Mouse (Mus musculus): ENCODE results near the gene Dydc2.

Gene Dydc2

GRCm38 (mm10) chr14:41035146-41035798, 33.7 kb downstream of the Dydc2 start:
- DNase-seq (ENCODE audit: low spot score): peak; percentile 76

- peak; percentile 93 for DNase-seq (ENCODE audit: low spot score)
These were observed 35.6 kb downstream of the Dydc2 start for GRCm38 (mm10) chr14:41033135-41034110.

- DNase-seq (ENCODE audit: low spot score): no peak
These were observed 38.0 kb downstream of the Dydc2 start for GRCm38 (mm10) chr14:41030989-41031513.

- DNase-seq (ENCODE audit: low spot score): no peak
These were observed 39.7 kb downstream of the Dydc2 start for GRCm38 (mm10) chr14:41029303-41029702.

GRCm38 (mm10) chr14:41025594-41026284, 43.3 kb downstream of the Dydc2 start:
- DNase-seq (ENCODE audit: low spot score): no peak

GRCm38 (mm10) chr14:41025087-41025486, 43.9 kb downstream of the Dydc2 start:
- DNase-seq (ENCODE audit: low spot score): no peak

- DNase-seq (ENCODE audit: low spot score): no peak
These were observed 47.8 kb downstream of the Dydc2 start for GRCm38 (mm10) chr14:41021246-41021645.

GRCm38 (mm10) chr14:41017460-41017859, 51.5 kb downstream of the Dydc2 start:
- DNase-seq (ENCODE audit: low spot score): no peak

GRCm38 (mm10) chr14:41014701-41015240, 54.2 kb downstream of the Dydc2 start:
- DNase-seq (ENCODE audit: low spot score): no peak

- peak; percentile 92 for DNase-seq (ENCODE audit: low spot score)
These were observed 55.1 kb downstream of the Dydc2 start, which contains the start of gene Fam213a for GRCm38 (mm10) chr14:41013630-41014613. Gene Fam213a, minus strand, starts transcription at chr14:41013788.

- no peak for DNase-seq (ENCODE audit: low spot score)
These were observed 55.9 kb downstream of the Dydc2 start for GRCm38 (mm10) chr14:41013143-41013542.

GRCm38 (mm10) chr14:41011916-41012315, 57.1 kb downstream of the Dydc2 start:
- no peak for DNase-seq (ENCODE audit: low spot score)

- DNase-seq (ENCODE audit: low spot score): no peak
These were observed 60.9 kb downstream of the Dydc2 start for GRCm38 (mm10) chr14:41008138-41008537.

GRCm38 (mm10) chr14:41007641-41008040, 61.4 kb downstream of the Dydc2 start:
- peak; percentile 16 for DNase-seq (ENCODE audit: low spot score)

- no peak for DNase-seq (ENCODE audit: low spot score)
These were observed 62.1 kb downstream of the Dydc2 start for GRCm38 (mm10) chr14:41006899-41007298.

- DNase-seq (ENCODE audit: low spot score): no peak
These were observed 62.7 kb downstream of the Dydc2 start for GRCm38 (mm10) chr14:41006263-41006662.

GRCm38 (mm10) chr14:41005716-41006115, 63.3 kb downstream of the Dydc2 start:
- no peak for DNase-seq (ENCODE audit: low spot score)

- peak; percentile 44 for DNase-seq (ENCODE audit: low spot score)
These were observed 64.5 kb downstream of the Dydc2 start for GRCm38 (mm10) chr14:41004201-41005141.

GRCm38 (mm10) chr14:41001576-41001975, 67.4 kb downstream of the Dydc2 start:
- DNase-seq (ENCODE audit: low spot score): no peak
